Mouse (Mus musculus) thymus, postnatal 36 days (tissue): ENCODE results near the gene Gm8104.
"Not testable (repeated sequence)": the region's sequence is repeated elsewhere in the genome, so short reads cannot be mapped to it uniquely, and the experiment has no call there.

Source experiments
- DNase-seq, 2 experiments: peaks; one replicate each; pipeline ENCODE4 v3.0.0; 2022; ENCODE audit warnings: mixed read lengths in 2 of 2

Gene Gm8104

DNA sequence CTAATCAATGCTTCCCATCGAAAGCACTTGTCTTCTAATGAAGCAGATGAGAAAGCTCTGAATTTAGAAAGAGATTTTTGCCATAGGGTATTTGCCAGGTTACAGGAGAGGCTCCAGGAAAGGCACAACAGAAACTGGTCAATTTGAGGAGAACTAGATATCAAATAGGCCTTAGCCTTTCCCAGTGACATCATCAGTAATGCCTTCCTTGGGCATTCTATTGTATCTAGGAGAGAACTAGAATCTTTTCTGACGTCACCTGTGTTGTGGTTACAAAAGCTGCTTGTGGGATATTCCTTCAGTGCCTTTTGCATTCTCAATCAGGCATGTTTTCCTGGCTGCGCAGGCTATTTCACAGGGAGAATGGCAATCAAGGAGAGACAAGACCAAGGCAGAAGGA, at the start of gene Gm8104:
TSS of gene Gm8104 (plus strand) at position 301 of the 400 bp plus-strand sequence.
- not testable (repeated sequence) for DNase-seq

GRCm38 (mm10) chr14:43058063-43058462, 42.3 kb upstream of the Gm8104 start:
- not testable (repeated sequence) for DNase-seq

- DNase-seq, result not testable (repeated sequence)
Observed at GRCm38 (mm10) chr14:43060179-43060578, 40.2 kb upstream of the Gm8104 start.

DNA sequence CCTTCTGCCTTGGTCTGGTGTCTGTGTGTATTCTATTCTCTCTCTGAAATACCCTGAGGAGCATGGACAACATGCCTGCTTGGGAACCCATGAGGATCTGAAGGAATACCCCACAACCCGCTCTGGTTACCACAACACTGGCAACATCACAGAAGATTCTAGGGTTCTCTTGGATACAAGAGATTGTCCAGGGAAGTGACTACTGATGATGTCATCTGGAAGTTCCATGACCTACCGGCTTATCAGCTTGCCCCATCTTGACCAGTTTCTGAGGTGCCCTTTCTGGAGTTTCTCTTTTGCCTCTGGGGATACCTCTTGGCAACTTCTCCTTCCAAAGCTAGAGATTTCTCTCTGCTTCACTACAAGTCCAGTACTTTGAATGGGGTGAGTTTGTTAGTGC, 23.9 kb upstream of the Gm8104 start, which contains the start of gene Gm8094:
TSS of gene Gm8094 (minus strand) at position 101 of the 400 bp plus-strand sequence.
- DNase-seq, result not testable (repeated sequence)

DNA sequence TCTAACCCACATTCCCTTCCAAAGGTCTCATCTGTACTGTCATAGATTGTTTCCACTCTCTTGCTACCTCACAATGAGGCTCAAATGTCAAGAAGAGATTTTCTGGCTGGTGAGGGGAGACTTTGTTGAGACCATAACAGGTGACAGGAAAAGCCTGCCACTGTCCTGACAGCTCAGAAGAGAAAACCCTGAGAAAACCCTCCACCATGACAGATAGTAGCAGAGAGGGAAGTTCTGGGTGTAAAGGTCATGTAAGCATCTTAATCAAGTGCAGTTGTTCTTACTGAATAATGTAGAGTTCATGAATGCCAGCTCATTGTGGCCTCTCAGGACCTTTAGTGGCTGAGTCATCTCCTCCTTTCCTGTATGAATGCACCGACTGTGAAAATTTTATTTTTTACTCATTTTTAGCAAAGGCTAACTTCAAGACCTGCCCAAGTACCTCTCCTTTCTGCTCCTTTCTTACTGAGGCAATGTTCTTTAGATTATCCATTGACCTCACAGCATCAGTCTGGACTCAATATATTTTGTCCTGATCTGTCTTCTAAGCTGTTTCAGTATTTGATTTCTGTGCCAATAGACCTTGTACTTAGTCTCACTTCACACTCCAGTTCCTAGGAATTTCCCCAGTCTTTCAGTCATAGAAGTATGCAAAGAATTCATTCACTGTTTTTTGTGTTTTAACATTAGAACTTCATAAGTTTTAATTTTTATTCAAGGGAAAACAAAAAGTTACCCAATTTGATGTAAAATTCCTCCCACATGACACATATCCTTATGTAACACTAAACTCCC, 15.3 kb upstream of the Gm8104 start:
- DNase-seq, result not testable (repeated sequence)

DNA sequence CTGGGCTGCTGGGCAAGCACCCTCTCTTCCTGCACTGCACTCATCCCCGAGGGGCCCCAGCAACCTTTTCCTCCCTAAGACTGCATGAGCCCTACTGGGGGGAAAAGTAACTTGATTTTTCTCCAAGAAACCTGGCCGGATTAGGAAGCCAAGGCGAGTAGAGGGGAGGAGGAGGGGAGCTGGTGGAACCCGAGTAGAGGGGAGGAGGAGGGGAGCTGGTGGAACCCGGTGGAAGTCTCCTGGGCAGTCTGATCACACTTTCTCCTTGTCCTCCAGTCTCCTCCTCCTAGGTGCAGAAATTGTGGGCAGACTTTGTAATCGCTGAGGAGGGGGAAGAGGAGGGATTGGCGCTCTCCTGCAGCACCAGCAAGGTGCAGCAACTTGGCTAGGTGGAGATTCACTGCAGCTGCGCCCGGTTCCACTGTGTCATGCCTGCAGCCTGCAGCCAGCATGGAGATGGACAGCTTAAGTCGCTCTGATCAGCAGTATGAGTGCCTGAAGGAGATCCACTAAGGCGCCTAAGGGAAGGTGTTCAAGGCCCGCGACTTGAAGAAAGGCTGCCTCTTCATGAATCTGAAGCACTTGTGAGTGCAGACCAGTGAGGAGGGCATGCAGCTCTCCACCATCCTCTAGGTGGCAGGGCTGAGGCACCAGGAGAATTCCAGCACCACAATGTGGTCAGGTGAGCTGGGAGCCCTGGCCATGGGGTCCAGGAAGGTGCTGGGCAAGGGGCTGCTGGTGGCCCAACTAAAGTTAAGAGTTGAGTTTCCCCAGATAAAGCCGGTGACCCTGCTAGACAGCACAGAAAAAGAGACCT, 11.1 kb upstream of the Gm8104 start:
- DNase-seq, result not testable (repeated sequence)

DNA sequence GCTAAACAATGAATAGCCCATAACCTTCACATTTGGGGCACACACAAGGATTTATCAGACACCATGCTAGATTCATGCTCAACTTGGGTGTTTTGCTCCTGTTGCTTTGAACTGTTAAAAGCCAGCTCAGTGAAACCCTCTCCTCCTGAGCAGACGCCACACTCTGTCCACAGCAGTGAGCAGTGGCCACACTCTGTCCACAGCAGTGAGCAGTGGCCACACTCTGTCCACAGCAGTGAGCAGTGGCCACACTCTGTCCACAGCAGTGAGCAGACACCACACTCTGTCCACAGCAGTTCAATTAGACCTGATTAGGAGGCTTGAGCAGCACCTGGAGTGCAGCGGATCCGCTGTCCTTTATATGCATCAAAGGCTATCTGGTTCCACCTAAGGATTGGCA, 19.3 kb downstream of the Gm8104 start:
- peak in 1 of 2 experiments; percentile 1 for DNase-seq

DNA sequence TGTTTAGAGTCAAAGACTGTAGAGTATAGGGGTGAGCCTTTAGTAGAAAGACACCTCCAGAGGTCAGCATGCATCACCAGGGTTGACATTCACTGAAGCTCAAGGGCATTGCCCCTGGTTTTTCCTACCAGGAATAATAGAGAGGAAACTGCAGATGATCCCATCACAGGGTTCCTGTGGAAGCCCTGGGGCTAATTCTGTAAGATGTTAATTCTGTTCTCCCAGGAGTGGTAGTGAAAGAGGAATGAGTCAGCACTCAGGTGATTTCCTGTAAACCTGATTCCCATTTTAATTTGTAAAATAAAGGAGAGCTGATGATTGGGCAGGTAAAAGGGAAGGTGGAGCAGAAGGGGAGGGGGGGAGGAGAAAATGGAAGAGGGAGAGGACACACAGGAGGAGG, 25.9 kb downstream of the Gm8104 start:
- DNase-seq, result not testable (repeated sequence)
